Mouse (Mus musculus) cerebellum, adult 9-11 months (tissue): Measurements from ENCODE around the gene Fam19a2.

ENCODE experiments used
- DNase-seq: peaks from one replicate; pipeline ENCODE4 v3.0.0; 2022

Gene Fam19a2

DNA sequence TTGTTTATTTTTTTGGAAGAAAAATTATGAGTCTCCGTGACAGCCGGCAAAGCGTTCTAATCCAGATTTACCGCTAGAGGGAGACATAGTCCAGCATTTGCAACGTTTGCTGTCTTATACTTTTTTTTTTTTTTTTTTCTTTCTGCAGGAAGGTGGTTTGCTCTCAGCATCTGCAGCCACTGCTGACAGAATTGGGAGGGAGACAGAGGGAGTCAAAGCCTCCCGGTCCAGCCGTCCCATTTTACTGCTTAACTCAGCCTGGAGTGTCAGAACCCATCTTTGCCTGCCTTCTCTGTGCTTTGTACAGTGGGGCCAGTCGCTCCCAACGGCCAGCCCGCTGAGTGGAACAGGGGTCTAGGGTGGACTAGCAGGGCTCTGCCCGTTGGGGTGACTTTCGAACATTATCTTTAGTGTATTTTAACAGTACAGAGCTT is at the start of gene Fam19a2:
Gene Fam19a2 (plus strand): TSS at position 121 of the 434 bp plus-strand sequence.
- peak; percentile 28 for DNase-seq

DNA sequence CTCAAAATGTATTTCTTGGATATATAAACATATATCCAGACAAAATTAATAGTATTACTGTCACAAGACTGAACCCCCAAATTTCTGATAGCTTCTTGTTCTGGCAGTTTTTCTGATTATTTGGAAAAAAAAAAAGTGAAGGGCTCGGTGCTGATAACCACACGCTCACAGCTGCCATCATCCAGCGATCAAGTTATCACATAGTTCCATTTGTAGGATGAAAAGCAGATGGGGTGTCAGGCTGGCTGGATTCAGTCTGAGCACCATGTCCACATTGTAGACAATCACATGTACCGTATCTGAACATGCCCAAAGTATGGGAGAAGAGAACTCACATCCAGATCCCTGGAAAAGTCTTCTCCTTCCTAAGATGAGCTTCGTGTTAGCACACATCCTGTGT is 41.0 kb upstream of the Fam19a2 start:
- DNase-seq: no peak

GRCm38 (mm10) chr10:123229420-123229819 is 34.4 kb upstream of the Fam19a2 start:
- DNase-seq: no peak

DNA sequence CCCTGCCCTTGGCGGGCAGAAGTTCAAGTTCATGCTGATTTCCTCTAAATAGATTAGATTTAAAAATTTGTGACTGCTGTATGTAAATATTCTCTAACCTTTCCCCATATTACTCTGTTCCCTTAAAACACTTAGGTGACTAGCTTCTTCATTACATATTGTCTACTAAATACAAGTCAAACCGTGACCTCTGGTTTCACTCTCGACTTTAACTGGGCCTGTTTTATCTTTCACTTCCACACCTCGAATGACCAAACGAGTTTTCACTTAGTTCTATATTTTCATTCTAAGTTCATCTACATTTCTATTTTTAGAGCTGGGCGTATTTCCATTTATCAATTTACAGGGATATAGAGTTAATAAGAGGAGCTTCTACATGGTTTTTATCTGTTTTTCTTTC is 15.7 kb upstream of the Fam19a2 start:
- no peak for DNase-seq

- DNase-seq: no peak
These were observed 11.9 kb upstream of the Fam19a2 start for GRCm38 (mm10) chr10:123251904-123252303.

GRCm38 (mm10) chr10:123254299-123254698 is 9.5 kb upstream of the Fam19a2 start:
- DNase-seq: no peak

- DNase-seq: no peak
These were observed 8.0 kb upstream of the Fam19a2 start for GRCm38 (mm10) chr10:123255674-123256348.

GRCm38 (mm10) chr10:123264461-123265191 is 830 bp downstream of the Fam19a2 start:
- peak; percentile 4 for DNase-seq

GRCm38 (mm10) chr10:123265241-123265790 is 1.5 kb downstream of the Fam19a2 start:
- no peak for DNase-seq

- no peak for DNase-seq
These were observed 4.8 kb downstream of the Fam19a2 start for GRCm38 (mm10) chr10:123268568-123268967.

DNA sequence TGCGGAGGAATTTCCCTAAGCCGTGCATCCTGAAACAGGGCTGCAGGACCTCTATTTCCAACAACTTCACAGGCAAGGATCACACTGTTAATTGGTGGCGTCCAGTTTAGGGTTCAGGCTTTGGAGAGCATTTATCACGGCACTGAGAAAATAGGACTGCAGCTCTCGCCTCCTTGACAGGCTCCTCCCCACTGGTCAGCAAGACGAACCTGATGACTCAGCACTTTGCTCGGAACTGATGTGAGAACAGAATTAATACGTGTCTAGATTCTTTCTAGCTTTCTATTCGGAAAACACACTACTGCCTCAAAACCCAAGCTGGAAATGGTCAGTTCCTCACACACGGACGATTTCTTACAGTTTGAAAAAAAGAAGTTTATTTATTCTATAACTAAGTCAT is 10.8 kb downstream of the Fam19a2 start:
- no peak for DNase-seq

- no peak for DNase-seq
These were observed 43.5 kb downstream of the Fam19a2 start for GRCm38 (mm10) chr10:123307300-123307699.

DNA sequence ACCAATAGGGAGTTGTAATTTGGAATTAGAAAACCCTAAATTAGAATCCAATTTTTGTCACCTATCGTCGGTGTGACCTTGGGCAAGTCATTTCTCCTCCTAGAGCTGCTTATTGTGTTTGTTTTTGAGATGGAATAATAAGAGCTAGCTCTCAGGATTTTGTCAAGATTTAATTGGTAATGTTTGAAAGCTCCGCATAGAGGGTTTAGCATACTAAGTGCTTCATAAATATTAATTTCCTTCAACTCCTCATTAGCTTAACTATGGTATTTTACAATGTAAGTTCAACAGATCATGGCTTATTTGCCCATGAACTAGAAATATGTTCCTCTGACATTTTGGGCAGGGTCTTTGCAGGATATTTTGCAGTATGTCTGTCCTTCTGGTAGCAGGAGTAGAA is 62.5 kb downstream of the Fam19a2 start:
- no peak for DNase-seq

DNA sequence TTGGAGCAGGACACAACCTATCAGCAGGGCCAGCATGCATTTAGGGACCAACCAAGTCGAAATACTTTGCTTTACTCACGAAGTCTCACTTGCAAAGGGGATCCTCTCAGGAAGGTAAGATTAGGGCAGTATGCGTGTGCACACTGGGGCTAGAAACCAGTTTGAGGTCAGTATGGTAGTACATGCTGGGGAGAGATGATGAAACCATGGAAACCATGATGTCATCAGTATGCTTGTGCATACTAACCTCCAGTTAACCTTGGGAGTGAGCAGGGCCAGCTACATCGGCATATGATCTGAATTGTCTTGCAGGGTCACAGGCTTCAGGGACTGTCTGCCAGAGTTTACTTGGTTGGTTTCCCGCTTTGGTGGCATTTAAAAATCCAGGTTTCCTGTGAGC is 77.5 kb downstream of the Fam19a2 start:
- no peak for DNase-seq

- DNase-seq: no peak
These were observed 78.9 kb downstream of the Fam19a2 start for GRCm38 (mm10) chr10:123342591-123343236.

DNA sequence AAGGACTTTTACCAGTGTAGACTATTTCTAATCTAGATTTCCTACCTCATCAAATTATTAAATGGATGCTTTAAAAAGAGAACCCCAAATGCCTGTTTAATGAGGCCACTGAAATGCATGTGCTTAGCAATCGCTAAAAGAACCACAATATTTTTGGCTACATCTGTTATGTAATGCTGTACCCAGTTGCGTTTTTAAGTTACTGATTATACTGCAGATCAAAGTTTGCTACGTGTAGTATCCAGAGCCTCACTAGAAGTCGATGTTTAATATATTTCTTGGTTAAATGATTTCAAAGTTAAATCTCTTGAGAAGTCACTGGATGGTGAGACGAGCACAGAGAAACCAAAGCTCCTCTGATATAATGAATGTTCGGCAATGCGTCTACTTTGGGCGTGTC is 82.5 kb downstream of the Fam19a2 start:
- no peak for DNase-seq

DNA sequence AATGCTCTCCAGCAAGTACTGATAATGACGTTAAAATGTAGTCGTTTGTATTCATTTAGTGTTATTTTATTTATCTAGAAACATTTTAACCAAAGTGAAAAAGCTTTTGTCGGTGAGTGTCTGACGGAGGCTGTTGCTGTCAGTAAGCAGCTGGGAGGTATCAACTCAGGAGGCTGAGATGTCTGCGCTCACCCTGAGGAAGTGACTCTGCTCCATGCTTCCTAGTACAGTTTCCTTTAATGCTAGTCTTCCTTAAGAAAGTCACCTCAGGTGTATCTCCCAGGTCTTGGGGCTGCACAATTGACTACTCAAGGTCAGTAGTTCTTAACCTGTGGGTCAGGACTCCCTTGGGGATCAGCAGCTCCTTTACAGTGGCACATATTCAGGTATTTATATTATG is 89.9 kb downstream of the Fam19a2 start:
- no peak for DNase-seq

DNA sequence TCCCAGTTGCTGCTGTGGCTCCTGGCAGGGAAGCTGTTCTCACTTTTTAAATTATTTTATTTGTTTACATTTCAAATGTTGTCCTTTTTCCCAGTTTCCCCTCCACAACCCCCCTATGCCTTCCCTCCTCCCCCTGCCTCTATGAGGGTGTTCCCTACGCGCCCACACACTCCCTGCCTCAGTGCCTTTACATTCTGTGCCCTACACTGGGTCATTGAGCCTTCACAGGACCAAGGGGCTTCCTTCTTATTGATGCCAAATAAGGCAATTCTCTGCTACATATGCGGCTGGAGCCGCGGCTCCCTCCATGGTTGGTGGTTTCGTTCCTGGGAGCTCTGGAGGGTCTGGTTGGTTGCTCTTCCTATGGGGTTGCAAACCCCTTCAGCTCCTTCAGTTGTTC is 93.2 kb downstream of the Fam19a2 start:
- no peak for DNase-seq

DNA sequence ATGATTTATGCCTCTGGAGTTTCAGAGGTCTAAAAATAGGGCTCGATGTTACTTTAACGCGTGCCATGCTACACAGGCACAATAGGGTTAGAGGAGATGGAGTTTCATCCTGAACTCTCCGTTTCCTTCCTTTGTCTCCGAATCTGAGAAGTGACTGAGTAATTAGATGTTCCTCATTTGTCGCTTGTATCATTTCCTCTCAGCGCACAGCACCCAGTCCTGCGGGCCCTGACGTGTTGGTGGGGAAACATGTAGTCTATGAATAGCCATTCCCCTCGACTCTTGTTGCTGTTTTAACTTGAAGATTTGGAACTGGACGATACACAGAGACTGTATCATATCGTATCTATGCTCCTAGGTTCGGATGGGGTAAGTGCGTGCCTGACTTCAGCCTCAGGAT is 96.7 kb downstream of the Fam19a2 start:
- DNase-seq: no peak

GRCm38 (mm10) chr10:123364628-123365027 is 100.8 kb downstream of the Fam19a2 start:
- DNase-seq: no peak

DNA sequence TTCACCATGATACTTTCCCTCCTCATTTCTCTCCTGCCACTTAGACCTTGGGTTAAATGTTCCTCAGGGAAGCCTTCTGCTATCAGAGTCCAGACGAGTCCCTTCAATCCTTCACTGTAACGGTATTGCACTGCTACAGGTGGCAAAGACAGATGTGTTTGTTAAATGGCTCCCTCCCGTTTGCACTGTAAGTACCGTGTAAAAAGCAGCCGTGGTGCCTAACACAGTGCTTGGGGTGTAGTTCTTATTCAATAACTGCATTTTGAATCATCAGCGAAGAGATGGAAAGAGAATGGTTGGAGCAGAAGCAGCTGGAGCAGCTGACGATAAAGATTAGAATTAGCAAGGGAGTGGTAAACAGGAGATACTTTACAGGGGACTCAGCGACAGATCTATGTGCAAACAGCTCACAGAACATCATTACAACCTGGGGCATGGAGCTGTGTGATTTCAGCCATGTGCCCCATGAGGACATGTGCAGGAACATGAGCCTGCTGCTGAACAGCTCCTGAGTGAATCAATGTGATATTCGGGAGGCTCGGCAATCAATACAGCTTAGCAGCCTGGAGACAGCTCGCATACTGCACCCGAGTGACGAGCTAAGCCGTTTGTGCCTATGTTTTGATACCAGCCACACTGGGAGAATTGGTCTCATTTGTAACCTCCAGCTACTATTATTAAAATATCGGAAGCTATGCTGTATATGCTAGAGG is 103.5 kb downstream of the Fam19a2 start:
- DNase-seq: no peak

GRCm38 (mm10) chr10:123383277-123383676 is 119.5 kb downstream of the Fam19a2 start:
- DNase-seq: no peak

DNA sequence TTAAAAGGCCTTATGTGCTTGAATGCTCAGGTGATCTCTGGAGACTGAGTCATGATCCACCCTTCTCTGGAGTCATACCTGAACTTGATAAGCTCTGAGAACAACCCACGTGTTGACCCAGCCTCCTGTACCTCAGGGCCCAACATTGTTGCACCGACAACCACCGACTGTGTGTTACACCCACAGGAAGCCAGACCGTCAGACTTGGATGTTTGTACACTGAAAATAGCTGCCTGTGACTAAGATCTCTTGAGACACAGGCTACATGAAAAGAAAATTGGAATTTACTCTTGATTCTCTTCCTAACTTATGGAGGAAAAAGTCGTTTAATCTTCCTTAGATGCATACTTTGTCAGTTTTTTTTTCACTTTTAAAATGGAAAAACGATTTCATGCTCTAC is 121.8 kb downstream of the Fam19a2 start:
- DNase-seq: no peak
